Mouse (Mus musculus) liver, adult 2 months (tissue): ENCODE measurements around the gene Muc3. TPM values are rescaled to one million over a fixed set of nuclear protein-coding genes. Genes with fewer than 3 reads are reported as not detected.
A peak's percentile ranks its signal among the peaks of the same experiment; 100 is the strongest.
"Not testable (repeated sequence)": the region's sequence is repeated elsewhere in the genome, so short reads cannot be mapped to it uniquely, and the experiment has no call there.

Experiments used
- DNase-seq: peaks from one replicate; pipeline ENCODE4 v3.0.0-alpha.2; 2011; ENCODE audit warnings: low read depth, low spot score; ENCODE audit errors: extremely low read depth
- H3K27ac ChIP-seq: fragments of 200-500 bp; replicated peaks from 2 replicates; pipeline ENCODE4 v1.5.1; 2012; ENCODE audit warnings: low read depth, mild to moderate bottlenecking, control low read depth, inconsistent platforms, low read length; ENCODE audit not compliant: insufficient read depth
- H3K27me3 ChIP-seq: fragments of 200-500 bp; 2 replicates; pipeline ENCODE4 v1.6.1; 2012; ENCODE audit warnings: mild to moderate bottlenecking, moderate library complexity, low read length, inconsistent platforms; ENCODE audit not compliant: control insufficient read depth, insufficient read depth
- H3K36me3 ChIP-seq: fragments of 200-500 bp; 2 replicates; pipeline ENCODE4 v1.6.1; 2012; ENCODE audit warnings: low read length, inconsistent platforms; ENCODE audit not compliant: control insufficient read depth, insufficient read depth
- H3K4me1 ChIP-seq: fragments of 200-500 bp; 2 replicates; pipeline ENCODE4 v1.6.1; 2011; ENCODE audit warnings: low read length; ENCODE audit not compliant: control insufficient read depth, insufficient read depth
- H3K4me3 ChIP-seq: fragments of 200-500 bp; 2 replicates; pipeline ENCODE4 v1.5.1; 2011; ENCODE audit warnings: low read depth, mild to moderate bottlenecking, control low read depth, low read length, moderate library complexity; ENCODE audit not compliant: insufficient read depth
- H3K79me2 ChIP-seq: fragments of 200-500 bp; 2 replicates; pipeline ENCODE4 v1.6.1; 2012; ENCODE audit warnings: inconsistent platforms, mild to moderate bottlenecking, low read length, moderate library complexity; ENCODE audit not compliant: control insufficient read depth, insufficient read depth
- H3K9ac ChIP-seq: fragments of 200-500 bp; 2 replicates; pipeline ENCODE4 v1.6.1; 2012; ENCODE audit warnings: low read depth, mild to moderate bottlenecking, control low read depth, inconsistent platforms, low read length
- CTCF ChIP-seq: fragments of 200-500 bp; IDR thresholded peaks from 2 replicates; pipeline ENCODE4 v1.5.1; 2011; ENCODE audit warnings: low read depth, low read length, control low read depth
- POLR2A ChIP-seq: fragments of 200-500 bp; IDR thresholded peaks from 2 replicates; pipeline ENCODE4 v1.6.1; 2011; ENCODE audit warnings: low read length, control low read depth; ENCODE audit not compliant: insufficient read depth; ENCODE audit errors: extremely low read depth
- WGBS: fragments of 180-500 bp; shearing (Covaris S2); methylation state at CpG from one replicate; pipeline ENCODE4 v1.1.7; 2018; 5-methylcytosine and 5-hydroxymethylcytosine counted together
- polyA plus RNA-seq: library from polyadenylated mRNA; depleted of rRNA; stranded (reverse); fragments of >200 nt; gene quantifications from 2 replicates; pipeline ENCODE4 v1.2.3, GENCODE M21; 2012; rRNA removed
- total RNA-seq: library from RNA; depleted of rRNA; stranded (reverse); fragments of >200 nt; gene quantifications from 2 replicates; pipeline ENCODE4 v1.2.3, GENCODE M21; 2014; rRNA removed

The Muc3 gene
- total RNA-seq = 0.28 TPM in 1 of 2 replicates, not detected in the other
- 0.19 and 0.37 TPM in 2 replicates for polyA plus RNA-seq

GRCm38 (mm10) chr5:137149272-137149882 is at the start of gene Muc3:
Gene Muc3 (minus strand): TSS chr5:137149322.
- H3K27me3 ChIP-seq, H3K79me2 ChIP-seq, DNase-seq, H3K9ac ChIP-seq, H3K36me3 ChIP-seq, H3K4me3 ChIP-seq, H3K27ac ChIP-seq, H3K4me1 ChIP-seq: not testable (repeated sequence)

GRCm38 (mm10) chr5:137194488-137195120 is 45.5 kb upstream of the Muc3 start:
- 58% methylated on average over 8 of the region's 8 CpGs for WGBS
- Histone ChIP-seq H3K4me1 (no peaks in the 10 kb centered on the region), H3K79me2 (no peaks in the 10 kb centered on the region), H3K27me3 (peaks cover 3% of the 10 kb centered on the region; the same call in 1 of the 2 replicates), H3K36me3 (no peaks in the 10 kb centered on the region), H3K4me3 (no peak overlapping the region), H3K27ac (no peak overlapping the region), H3K9ac (no peak overlapping the region)
- DNase-seq = no peak
- TF ChIP-seq POLR2A = no peak
- no peak for TF ChIP-seq CTCF

GRCm38 (mm10) chr5:137193279-137193952 is 44.3 kb upstream of the Muc3 start:
- DNase-seq = no peak
- no peak overlapping the region for H3K9ac ChIP-seq
- H3K4me3 ChIP-seq = no peak overlapping the region
- H3K27ac ChIP-seq = no peak overlapping the region
- 67% methylated on average over 8 of the region's 8 CpGs for WGBS
- TF ChIP-seq POLR2A = no peak
- no peak for TF ChIP-seq CTCF
- H3K36me3 ChIP-seq = no peaks in the 10 kb centered on the region
- H3K27me3 ChIP-seq = peaks cover 8% of the 10 kb centered on the region; the same call in 1 of the 2 replicates
- no peaks in the 10 kb centered on the region for H3K79me2 ChIP-seq
- H3K4me1 ChIP-seq = no peaks in the 10 kb centered on the region

- Histone ChIP-seq H3K27ac (no peak overlapping the region), H3K27me3 (peaks cover 8% of the 10 kb centered on the region; the same call in 1 of the 2 replicates), H3K4me1 (no peaks in the 10 kb centered on the region), H3K4me3 (peak overlapping the region; percentile 39; the same call in 1 of the 2 replicates), H3K9ac (no peak overlapping the region), H3K79me2 (no peaks in the 10 kb centered on the region), H3K36me3 (no peaks in the 10 kb centered on the region)
- no peak for DNase-seq
- WGBS = 3% methylated on average over 34 of the region's 34 CpGs
- no peak for TF ChIP-seq CTCF
- TF ChIP-seq POLR2A = no peak
Measured at GRCm38 (mm10) chr5:137189326-137189725, 40.2 kb upstream of the Muc3 start.

GRCm38 (mm10) chr5:137185362-137185761 is 36.2 kb upstream of the Muc3 start:
- TF ChIP-seq POLR2A (no peak), CTCF (no peak)
- WGBS = 89% methylated on average over 8 of the region's 8 CpGs

More at GRCm38 (mm10) chr5:137185362-137185761, 36.2 kb upstream of the Muc3 start:
- Histone ChIP-seq H3K79me2 (no peaks in the 10 kb centered on the region), H3K4me1 (no peaks in the 10 kb centered on the region), H3K27me3 (peaks cover 8% of the 10 kb centered on the region; the same call in 1 of the 2 replicates), H3K9ac (no peak overlapping the region), H3K27ac (no peak overlapping the region), H3K36me3 (no peaks in the 10 kb centered on the region), H3K4me3 (no peak overlapping the region)
- DNase-seq = no peak
